Mouse (Mus musculus) testis, adult 2 months (tissue): ENCODE measurements at regions not wholly inside any gene's neighbourhood (a gene's known extent, or its start where the extent isn't known, plus 50 kb on each side); places are given as distances from the start of the nearest gene placed in this dataset.

Experiments used
- CTCF ChIP-seq: fragments of 200-500 bp; IDR thresholded peaks from 2 replicates; pipeline ENCODE4 v1.5.1; 2012; ENCODE audit warnings: low read depth, mild to moderate bottlenecking, inconsistent platforms, low read length, moderate library complexity; ENCODE audit not compliant: control insufficient read depth, insufficient read depth, insufficient replicate concordance
- POLR2A ChIP-seq: fragments of 200-500 bp; IDR thresholded peaks from 2 replicates; pipeline ENCODE4 v1.6.1; 2012; ENCODE audit warnings: low read depth, mild to moderate bottlenecking, inconsistent platforms, low read length, moderate library complexity; ENCODE audit not compliant: control insufficient read depth

- TF ChIP-seq CTCF (no peak), POLR2A (no peak)
These were observed 109.6 kb downstream of the Kcnj2 start for GRCm38 (mm10) chr11:111175566-111175965.
